8 mouse cellular contexts compared by ENCODE assay signal in genomic region chr10:39064732-39065131, GRCm38 (mm10).
DNase-seq lines count a peak whose midpoint lies in the region; ATAC-seq and TF ChIP-seq lines count a peak whose summit lies in the region.

No protein-coding gene starts in this region.

- TF ChIP-seq CTCF in testis, adult 2 months (IDR thresholded peaks at IDR 0.05; ENCODE audit: control insufficient read depth, insufficient read depth, insufficient replicate concordance, low read depth, low read length) = peak; percentile 41; the same call in 1 of the 2 replicates

- ATAC-seq in megakaryocyte, adult 5-6 weeks (ENCODE audit: poor library complexity, severe bottlenecking) = no peak; the same call in 1 of the 2 replicates

- no peak for TF ChIP-seq POLR2A in testis, adult 2 months (IDR thresholded peaks at IDR 0.05; ENCODE audit: control insufficient read depth, low read depth, low read length)

- DNase-seq in heart, postnatal 10 days = peak; percentile 25 to 62
- DNase-seq in heart, embryonic 10.5 days (ENCODE audit: low spot score) = no peak
- DNase-seq in testis, postnatal 14 days (ENCODE audit: low spot score) = no peak
- DNase-seq in embryo, embryonic 11 days = peak; percentile 47
- peak; percentile 44 for DNase-seq in retina, postnatal 1 day
- DNase-seq in urinary bladder, postnatal 4 days (ENCODE audit: low spot score in 2 of 2) = no peak

- H3K27me3 ChIP-seq in heart, embryonic 10.5 days (ENCODE audit: insufficient read depth, poor library complexity, severe bottlenecking) = no peaks in the 10 kb centered on the region
- no peaks in the 10 kb centered on the region for H3K27me3 ChIP-seq in testis, adult 2 months (ENCODE audit: control insufficient read depth, insufficient read depth, low read length)

- H3K9me3 ChIP-seq in heart, embryonic 10.5 days = no peaks in the 10 kb centered on the region

- intact Hi-C loops in heart, postnatal 10 days (cut with DNase I) = no loop called here

- no peaks in the 10 kb centered on the region for H3K4me1 ChIP-seq in heart, embryonic 10.5 days
- H3K4me1 ChIP-seq in testis, adult 2 months (ENCODE audit: control insufficient read depth, insufficient read depth, low read length) = no peaks in the 10 kb centered on the region

- peaks cover 53% of the 10 kb centered on the region for H3K36me3 ChIP-seq in heart, embryonic 10.5 days
- H3K36me3 ChIP-seq in testis, adult 2 months (ENCODE audit: control insufficient read depth, insufficient read depth, low read length) = no peaks in the 10 kb centered on the region

- H3K27ac ChIP-seq in heart, embryonic 10.5 days = no peak overlapping the region
- H3K27ac ChIP-seq in testis, adult 2 months (ENCODE audit: control insufficient read depth, insufficient read depth, low read depth, low read length) = no peak overlapping the region

- WGBS in heart, embryonic 10.5 days = 84% methylated on average over 5 of the region's 5 CpGs

- H3K4me3 ChIP-seq in heart, embryonic 10.5 days = no peak overlapping the region
- H3K4me3 ChIP-seq in testis, adult 2 months (ENCODE audit: control insufficient read depth, low read depth, low read length) = no peak overlapping the region

Comparison
In these comparisons a context has a peak if more than half of its experiments do, and no peak if none do; other contexts are left out.
1. DNase-seq: peak in heart, postnatal 10 days (2 of 2), embryo, embryonic 11 days (single experiment) and retina, postnatal 1 day (single experiment); none in heart, embryonic 10.5 days (single experiment), testis, postnatal 14 days (single experiment) and urinary bladder, postnatal 4 days (0 of 2).